Comparison of ENCODE assay signal across 8 mouse cellular contexts in genomic region chr7:66387813-66388521, GRCm38 (mm10). TPM values are rescaled to one million over a fixed set of nuclear protein-coding genes. Genes with fewer than 3 reads are reported as not detected.
DNase-seq lines count a peak whose midpoint lies in the region; ATAC-seq lines count a peak whose summit lies in the region.

Gene Lrrk1, minus strand, starts transcription at chr7:66388350.

- no peaks in the 10 kb centered on the region for H3K27me3 ChIP-seq in embryonic facial prominence, embryonic 11.5 days (ENCODE audit: control insufficient read depth, insufficient read depth, low read length)
- no peaks in the 10 kb centered on the region for H3K27me3 ChIP-seq in heart, embryonic 11.5 days (ENCODE audit: control insufficient read depth, insufficient read depth, low read length)
- no peaks in the 10 kb centered on the region for H3K27me3 ChIP-seq in kidney, embryonic 14.5 days (ENCODE audit: control insufficient read depth, insufficient read depth, low read length)

- peak; percentile 72 for DNase-seq in 416B (ENCODE audit: low read depth)
- peak; percentile 67 for DNase-seq in MN1 (ENCODE audit: low spot score)
- DNase-seq in embryonic facial prominence, embryonic 11.5 days (ENCODE audit: low spot score): peak; percentile 75
- DNase-seq in lung, postnatal 10 days: peak; percentile 74
- peak; percentile 66 for DNase-seq in ovary, postnatal 36 days (ENCODE audit: low spot score)
- DNase-seq in layer of hippocampus, adult 8-10 months (ENCODE audit: low spot score in 2 of 2): no peak

- no peaks in the 10 kb centered on the region for H3K9me3 ChIP-seq in embryonic facial prominence, embryonic 11.5 days (replicated peaks; ENCODE audit: control insufficient read depth, low read length)
- H3K9me3 ChIP-seq in heart, embryonic 11.5 days (replicated peaks; ENCODE audit: control insufficient read depth, low read length): no peaks in the 10 kb centered on the region
- H3K9me3 ChIP-seq in kidney, embryonic 14.5 days (ENCODE audit: control insufficient read depth, low read length): no peaks in the 10 kb centered on the region

- peak within 1 kb of the TSS; percentile 85 for H3K9ac ChIP-seq in embryonic facial prominence, embryonic 11.5 days (replicated peaks; ENCODE audit: low read length)
- H3K9ac ChIP-seq in heart, embryonic 11.5 days (ENCODE audit: low read depth, low read length): peak within 1 kb of the TSS; percentile 94
- H3K9ac ChIP-seq in kidney, embryonic 14.5 days (ENCODE audit: low read depth, low read length): peak within 1 kb of the TSS; percentile 93

- H3K36me3 ChIP-seq in embryonic facial prominence, embryonic 11.5 days (replicated peaks; ENCODE audit: control insufficient read depth, insufficient read depth, low read depth, low read length): no peaks in the 10 kb centered on the region
- no peaks in the 10 kb centered on the region for H3K36me3 ChIP-seq in heart, embryonic 11.5 days (ENCODE audit: control insufficient read depth, insufficient read depth, low read length)
- no peaks in the 10 kb centered on the region; the same call in 1 of the 2 replicates for H3K36me3 ChIP-seq in kidney, embryonic 14.5 days (ENCODE audit: control insufficient read depth, insufficient read depth, low read length)

- 0% methylated on average over 70 of the region's 70 CpGs for WGBS in embryonic facial prominence, embryonic 11.5 days
- WGBS in heart, embryonic 11.5 days (ENCODE audit: insufficient replicate concordance): under 1% methylated on average over 70 of the region's 70 CpGs
- under 1% methylated on average over 64 of the region's 70 CpGs for WGBS in kidney, embryonic 14.5 days

- H3K4me1 ChIP-seq in embryonic facial prominence, embryonic 11.5 days (ENCODE audit: control insufficient read depth, insufficient read depth, low read length): no peaks in the 10 kb centered on the region
- H3K4me1 ChIP-seq in heart, embryonic 11.5 days (ENCODE audit: control insufficient read depth, insufficient read depth, low read length): no peaks in the 10 kb centered on the region
- 0 out of 2 replicates have a peak, but pooled peaks cover 4% of the 10 kb centered on the region for H3K4me1 ChIP-seq in kidney, embryonic 14.5 days (ENCODE audit: control insufficient read depth, insufficient read depth, low read length)

- H3K4me3 ChIP-seq in embryonic facial prominence, embryonic 11.5 days (ENCODE audit: low read depth, low read length): peak within 1 kb of the TSS; percentile 62
- peak within 1 kb of the TSS; percentile 74 for H3K4me3 ChIP-seq in heart, embryonic 11.5 days (ENCODE audit: low read depth, low read length)
- H3K4me3 ChIP-seq in kidney, embryonic 14.5 days (ENCODE audit: low read length): peak within 1 kb of the TSS; percentile 76

- H3K4me2 ChIP-seq in embryonic facial prominence, embryonic 11.5 days (ENCODE audit: low read depth, low read length): peak within 1 kb of the TSS; percentile 94
- H3K4me2 ChIP-seq in heart, embryonic 11.5 days: peak within 1 kb of the TSS; percentile 92
- peak within 1 kb of the TSS; percentile 95 for H3K4me2 ChIP-seq in kidney, embryonic 14.5 days (replicated peaks; ENCODE audit: low read depth, low read length)

- ATAC-seq in embryonic facial prominence, embryonic 11.5 days (replicated peaks; ENCODE audit: insufficient number of reproducible peaks, low FRiP score, low TSS enrichment, low read depth): peak; percentile 54
- ATAC-seq in heart, embryonic 11.5 days (replicated peaks; ENCODE audit: insufficient number of reproducible peaks, low FRiP score, low TSS enrichment): peak; percentile 69; the same call in 1 of the 2 replicates
- ATAC-seq in kidney, embryonic 14.5 days (ENCODE audit: low FRiP score, low TSS enrichment): peak; percentile 84

- no peak within 1 kb of the TSS for H3K27ac ChIP-seq in embryonic facial prominence, embryonic 11.5 days (replicated peaks; ENCODE audit: low read depth, low read length)
- H3K27ac ChIP-seq in heart, embryonic 11.5 days (ENCODE audit: low read depth, low read length): peak within 1 kb of the TSS; percentile 50
- H3K27ac ChIP-seq in kidney, embryonic 14.5 days (ENCODE audit: low read depth, low read length): peak within 1 kb of the TSS; percentile 26; the same call in 1 of the 2 replicates

RNA-seq across cellular contexts. Expression of gene Lrrk1, which starts in this region (rescaled TPM):
- 3.1 and 5.1 TPM in 2 replicates for polyA plus RNA-seq in embryonic facial prominence, embryonic 11.5 days (2014; fragmentation: Nextera tagmentation; extraction: Ambion mirVana)
- 6.3 and 7.8 TPM in 2 replicates for polyA plus RNA-seq in heart, embryonic 11.5 days (2014; fragmentation: Nextera tagmentation; extraction: Ambion mirVana)
- 9.3 and 12.4 TPM in 2 replicates for polyA plus RNA-seq in kidney, embryonic 14.5 days (2014; fragmentation: Nextera tagmentation; extraction: Ambion mirVana)
- 1 to 10 TPM; 3.3 to 7.0 (median 4.9) TPM for total RNA-seq in layer of hippocampus, adult 8-10 months (2022)

Comparison
In these comparisons a context has a peak if more than half of its experiments do, and no peak if none do; other contexts are left out.
1. DNase-seq: peak in 416B (single experiment), MN1 (single experiment), embryonic facial prominence, embryonic 11.5 days (single experiment), lung, postnatal 10 days (single experiment) and ovary, postnatal 36 days (single experiment); none in layer of hippocampus, adult 8-10 months (0 of 2).
2. Peak in every context shown above with its lines, with median percentiles within 50 percentile points of each other: ATAC-seq, H3K4me2 ChIP-seq, H3K4me3 ChIP-seq and H3K9ac ChIP-seq.